Mouse (Mus musculus) cortical plate, adult 2 months (tissue): ENCODE results near the gene Hipk1. TPM values are rescaled to one million over a fixed set of nuclear protein-coding genes. Genes with fewer than 3 reads are reported as not detected.
A peak's percentile ranks its signal among the peaks of the same experiment; 100 is the strongest.

Source experiments
- H3K27ac ChIP-seq: fragments of 200-500 bp; 2 replicates; pipeline ENCODE4 v1.5.1; 2012; ENCODE audit warnings: low read length, control low read depth, inconsistent platforms; ENCODE audit not compliant: insufficient read depth
- H3K4me1 ChIP-seq: fragments of 200-500 bp; 2 replicates; pipeline ENCODE4 v1.6.1; 2011; ENCODE audit warnings: low read length; ENCODE audit not compliant: control insufficient read depth, insufficient read depth
- H3K4me3 ChIP-seq: fragments of 200-500 bp; 2 replicates; pipeline ENCODE4 v1.5.1; 2011; ENCODE audit warnings: mild to moderate bottlenecking, low read length, control low read depth; ENCODE audit not compliant: insufficient read depth
- CTCF ChIP-seq: fragments of 200-500 bp; IDR thresholded peaks from 2 replicates; pipeline ENCODE4 v1.5.1; 2011; ENCODE audit warnings: mild to moderate bottlenecking, control low read depth, low read length; ENCODE audit not compliant: insufficient read depth; ENCODE audit errors: extremely low read depth
- POLR2A ChIP-seq: fragments of 200-500 bp; IDR thresholded peaks from 2 replicates; pipeline ENCODE4 v1.6.1; 2011; ENCODE audit warnings: mild to moderate bottlenecking, low read length, control low read depth; ENCODE audit not compliant: insufficient read depth; ENCODE audit errors: extremely low read depth
- polyA plus RNA-seq: library from polyadenylated mRNA; depleted of rRNA; stranded (reverse); fragments of >200 nt; gene quantifications from 2 replicates; pipeline ENCODE4 v1.2.3, GENCODE M21; 2012

Hipk1 gene
- polyA plus RNA-seq, 1 experiment = 41.2 TPM

GRCm38 (mm10) chr3:103829036-103829435 lies 37.7 kb upstream of the Hipk1 start:
- TF ChIP-seq POLR2A (no peak), CTCF (no peak)

GRCm38 (mm10) chr3:103827548-103827947 lies 36.2 kb upstream of the Hipk1 start:
- Histone ChIP-seq H3K4me1 (no peaks in the 10 kb centered on the region), H3K27ac (no peak overlapping the region), H3K4me3 (no peak overlapping the region)
- TF ChIP-seq POLR2A (no peak), CTCF (0 out of 2 replicates have a peak, but pooled peaks have one; percentile 8)

More at GRCm38 (mm10) chr3:103829036-103829435, 37.7 kb upstream of the Hipk1 start:
- Histone ChIP-seq H3K27ac (no peak overlapping the region), H3K4me3 (no peak overlapping the region), H3K4me1 (no peaks in the 10 kb centered on the region)

- Histone ChIP-seq H3K27ac (no peak overlapping the region), H3K4me3 (no peak overlapping the region), H3K4me1 (no peaks in the 10 kb centered on the region)
- TF ChIP-seq POLR2A (no peak), CTCF (no peak)
Observed at GRCm38 (mm10) chr3:103810967-103811366, 19.6 kb upstream of the Hipk1 start.

GRCm38 (mm10) chr3:103809799-103810150 lies 18.4 kb upstream of the Hipk1 start:
- TF ChIP-seq POLR2A (no peak), CTCF (no peak)
- Histone ChIP-seq H3K4me1 (no peaks in the 10 kb centered on the region), H3K4me3 (peak overlapping the region; percentile 73), H3K27ac (peak overlapping the region; percentile 86)

- H3K27ac ChIP-seq = peak within 1 kb of the TSS; percentile 86
- H3K4me3 ChIP-seq = peak within 1 kb of the TSS; percentile 73
- no peaks in the 10 kb centered on the region for H3K4me1 ChIP-seq
- TF ChIP-seq CTCF (no peak), POLR2A (peak; percentile 88)
Observed at GRCm38 (mm10) chr3:103808891-103809798, 17.8 kb upstream of the Hipk1 start, which contains the start of the genes Dclre1b, Ap4b1 and Gm43064. TSS of gene Dclre1b (minus strand) at chr3:103809444. TSS of gene Ap4b1 (plus strand) at chr3:103809520. TSS of gene Gm43064 (plus strand) at chr3:103809573.

GRCm38 (mm10) chr3:103805671-103806070 lies 14.3 kb upstream of the Hipk1 start:
- TF ChIP-seq POLR2A (no peak), CTCF (no peak)
- no peak overlapping the region for H3K4me3 ChIP-seq
- no peak overlapping the region for H3K27ac ChIP-seq
- H3K4me1 ChIP-seq = peaks cover 4% of the 10 kb centered on the region; the same call in 1 of the 2 replicates

- Histone ChIP-seq H3K27ac (peak overlapping the region; percentile 38), H3K4me1 (peaks cover 4% of the 10 kb centered on the region; the same call in 1 of the 2 replicates), H3K4me3 (no peak overlapping the region)
- TF ChIP-seq POLR2A (no peak), CTCF (no peak)
Observed at GRCm38 (mm10) chr3:103802861-103803260, 11.5 kb upstream of the Hipk1 start.

- no peak for TF ChIP-seq POLR2A
- TF ChIP-seq CTCF = no peak
- H3K27ac ChIP-seq = peak overlapping the region; percentile 82
Observed at GRCm38 (mm10) chr3:103801631-103802531, 10.5 kb upstream of the Hipk1 start.

GRCm38 (mm10) chr3:103799507-103799906 lies 8.1 kb upstream of the Hipk1 start:
- no peak overlapping the region for H3K4me3 ChIP-seq
- TF ChIP-seq CTCF (no peak), POLR2A (no peak)
- no peak overlapping the region for H3K27ac ChIP-seq
- H3K4me1 ChIP-seq = peaks cover 4% of the 10 kb centered on the region; the same call in 1 of the 2 replicates

More at GRCm38 (mm10) chr3:103801631-103802531, 10.5 kb upstream of the Hipk1 start:
- Histone ChIP-seq H3K4me1 (peaks cover 4% of the 10 kb centered on the region; the same call in 1 of the 2 replicates), H3K4me3 (no peak overlapping the region)
